Mouse (Mus musculus) cerebellum, adult 2 months (tissue): ENCODE measurements around the gene Zfp787.

Experiments used
- CTCF ChIP-seq: fragments of 200-500 bp; IDR thresholded peaks from 2 replicates; pipeline ENCODE4 v1.5.1; 2011; ENCODE audit warnings: low read depth, mild to moderate bottlenecking, control low read depth, low read length, moderate library complexity, borderline replicate concordance; ENCODE audit not compliant: insufficient read depth
- POLR2A ChIP-seq: fragments of 200-500 bp; IDR thresholded peaks from 2 replicates; pipeline ENCODE4 v1.6.1; 2011; ENCODE audit warnings: low read length, control low read depth, borderline replicate concordance; ENCODE audit not compliant: insufficient read depth

- TF ChIP-seq POLR2A (no peak), CTCF (no peak)
These were observed 1.6 kb downstream of the Zfp787 start for GRCm38 (mm10) chr7:6154164-6154563.
